Mouse (Mus musculus): ENCODE data around the gene Mark4.

Mark4 gene

GRCm38 (mm10) chr7:19399496-19400280 is 58.9 kb downstream of the Mark4 start:
- peak; percentile 57 for DNase-seq (ENCODE audit: low read depth, low spot score)

GRCm38 (mm10) chr7:19394484-19394883 is 64.1 kb downstream of the Mark4 start:
- no peak for DNase-seq (ENCODE audit: low read depth, low spot score)

DNA sequence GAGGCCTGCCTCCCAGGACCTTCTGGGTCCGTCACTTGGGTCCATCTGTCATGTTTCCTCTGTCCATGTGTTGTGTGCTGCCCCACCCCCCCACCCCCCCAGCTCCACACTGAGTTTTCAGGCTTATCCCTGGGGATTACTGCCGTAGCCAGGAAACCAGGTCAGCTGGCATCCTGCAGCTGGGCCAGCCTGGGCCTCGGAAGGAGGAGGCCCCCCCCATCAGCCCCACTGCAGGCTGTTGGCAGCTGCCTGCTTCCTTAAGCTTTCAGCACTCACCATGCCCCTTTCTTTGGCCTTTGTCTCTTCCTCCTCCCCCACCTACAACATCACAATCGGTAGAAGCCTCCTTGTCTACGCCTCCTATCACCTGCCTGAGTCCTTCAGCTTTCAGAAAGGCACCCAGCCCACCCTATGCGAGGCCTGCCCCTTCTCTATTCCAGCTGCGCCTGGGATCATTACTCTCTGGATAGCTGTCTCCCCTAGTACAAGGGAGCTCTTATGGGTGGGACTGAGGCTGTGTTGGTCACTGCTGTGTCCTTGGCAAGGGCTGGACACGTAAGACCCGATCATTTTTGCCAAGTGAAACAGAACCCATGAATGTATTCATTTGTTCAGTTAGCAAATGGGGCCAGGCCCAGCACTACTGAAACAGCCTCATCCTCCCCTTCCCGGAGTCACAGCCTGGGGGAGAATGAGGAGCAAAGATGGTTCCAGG is 69.8 kb downstream of the Mark4 start:
- DNase-seq (ENCODE audit: low read depth, low spot score): peak; percentile 86

DNA sequence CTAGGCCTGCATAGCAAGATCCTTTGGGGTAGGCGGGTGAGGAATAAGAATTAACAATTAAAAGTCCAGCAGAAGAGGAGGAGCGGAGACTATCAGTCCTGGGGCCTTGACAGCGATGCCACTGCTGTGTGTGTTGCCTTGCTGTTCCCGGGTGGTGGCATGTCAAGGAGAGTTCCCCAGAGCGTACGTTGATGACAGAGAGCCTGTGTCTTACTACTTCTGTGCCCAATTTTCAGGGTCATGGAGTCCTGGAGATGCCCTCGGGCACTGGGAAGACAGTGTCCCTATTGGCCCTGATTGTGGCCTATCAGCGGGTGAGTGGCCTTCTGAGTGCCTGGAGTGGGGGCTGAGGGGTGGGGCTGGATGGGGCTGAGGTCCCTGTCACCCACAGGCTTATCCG is 74.9 kb downstream of the Mark4 start:
- no peak for DNase-seq (ENCODE audit: low read depth, low spot score)

- DNase-seq (ENCODE audit: low read depth, low spot score): no peak
Measured at GRCm38 (mm10) chr7:19382166-19382541, 76.5 kb downstream of the Mark4 start.

- DNase-seq (ENCODE audit: low read depth, low spot score): peak; percentile 97
Measured at GRCm38 (mm10) chr7:19381377-19382165, 77.0 kb downstream of the Mark4 start, which contains the start of gene Ercc2. Gene Ercc2 (plus strand): TSS chr7:19382010.

DNA sequence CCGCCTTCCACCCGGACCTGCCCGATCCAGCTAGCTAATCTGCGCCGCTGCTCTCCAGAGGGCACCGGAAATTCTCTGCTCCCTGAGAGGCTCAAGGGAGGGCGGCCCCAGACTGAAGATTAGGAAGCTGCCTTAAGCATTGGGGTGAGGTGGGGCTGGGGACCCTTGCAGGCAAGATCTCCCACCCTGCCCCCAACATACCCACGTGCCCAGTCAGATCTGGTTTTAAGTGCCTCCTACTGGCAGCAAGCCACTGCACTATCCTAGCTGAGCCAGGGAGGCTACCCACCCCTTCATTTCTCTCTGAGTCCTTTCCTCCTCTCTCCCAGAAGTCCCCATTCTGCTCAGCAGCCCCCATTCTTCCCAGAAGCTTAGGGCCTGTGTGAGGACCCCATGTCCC is 80.6 kb downstream of the Mark4 start:
- no peak for DNase-seq (ENCODE audit: low read depth, low spot score)

DNA sequence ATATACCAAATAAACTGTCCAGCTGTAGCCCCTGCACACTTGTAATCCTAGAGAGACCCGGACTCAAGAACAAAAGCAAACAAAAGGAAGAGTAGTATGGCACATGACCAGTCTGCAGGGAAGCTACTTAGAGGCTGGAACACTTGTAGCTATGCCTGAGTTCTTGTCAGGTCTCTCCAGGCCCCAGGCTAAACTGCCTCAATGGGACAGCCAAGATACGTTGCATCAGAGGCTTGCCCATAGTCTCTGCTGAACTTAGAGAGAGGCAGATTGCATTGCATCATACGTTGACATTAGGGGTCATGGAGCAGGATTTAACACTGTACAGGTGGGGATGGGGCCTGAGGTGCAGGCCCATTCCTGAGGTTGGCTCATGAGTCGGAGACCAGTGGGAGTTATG is 82.6 kb downstream of the Mark4 start:
- DNase-seq (ENCODE audit: low read depth, low spot score): no peak

DNA sequence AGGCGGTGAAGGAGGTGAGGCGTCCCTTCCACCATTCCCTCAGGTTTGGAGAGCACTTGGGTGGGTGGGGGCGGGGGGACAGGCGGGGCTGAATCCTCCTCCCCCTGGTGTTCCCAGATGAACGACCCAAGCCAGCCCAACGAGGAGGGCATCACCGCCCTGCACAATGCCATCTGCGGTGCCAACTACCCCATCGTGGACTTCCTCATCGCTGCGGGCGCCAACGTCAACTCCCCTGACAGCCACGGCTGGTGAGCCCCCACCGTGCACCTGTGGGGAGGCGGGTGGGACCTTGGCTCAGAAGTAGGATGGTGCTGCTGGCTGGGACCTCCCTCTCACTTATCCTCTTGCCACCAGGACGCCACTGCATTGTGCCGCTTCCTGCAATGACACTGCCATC is 83.3 kb downstream of the Mark4 start:
- DNase-seq (ENCODE audit: low read depth, low spot score): no peak

Measured in retina, adult 2 months (tissue).